Mouse (Mus musculus) lung, postnatal 0 days (tissue): ENCODE data around the gene Chrna9.

Experiments
- CTCF ChIP-seq: IDR thresholded peaks from 2 replicates; pipeline ENCODE4 v1.5.1; 2016; ENCODE audit warnings: antibody characterized with exemption, mild to moderate bottlenecking
- EP300 ChIP-seq: IDR thresholded peaks from 2 replicates; pipeline ENCODE4 v1.6.1; 2016; ENCODE audit warnings: antibody characterized with exemption, mild to moderate bottlenecking, control low read depth

GRCm38 (mm10) chr5:65885699-65886443 lies 48.9 kb upstream of the Chrna9 start:
- TF ChIP-seq CTCF, result no peak
- no peak for TF ChIP-seq EP300
